In genomic region chr4:155176210-155176609, GRCm38 (mm10) we compare ENCODE assay signal across 10 mouse cellular contexts. TPM values are rescaled to one million over a fixed set of nuclear protein-coding genes. Genes with fewer than 3 reads are reported as not detected.
DNase-seq lines count a peak whose midpoint lies in the region; ATAC-seq and TF ChIP-seq lines count a peak whose summit lies in the region.
"Had no signal": no experiment of that assay in that cellular context is flagged by ENCODE, and none has a peak within 500 bp of the region (broad histone marks: within the 10 kb centered on the region; RNA-seq: fewer than 3 reads in every experiment).

No protein-coding gene starts in this region.

- H3K4me3 ChIP-seq in forebrain, embryonic 12.5 days (replicated peaks): no peak overlapping the region
- H3K4me3 ChIP-seq in forebrain, embryonic 15.5 days: no peak overlapping the region
- H3K4me3 ChIP-seq in lung, postnatal 0 days (ENCODE audit: low read depth, low read length): no peak overlapping the region
- no peak overlapping the region for H3K4me3 ChIP-seq in neural tube, embryonic 13.5 days

- no peak for ATAC-seq in forebrain, embryonic 12.5 days (ENCODE audit: low FRiP score)
- ATAC-seq in forebrain, embryonic 15.5 days (replicated peaks): no peak
- ATAC-seq in lung, postnatal 0 days: no peak
- ATAC-seq in neural tube, embryonic 13.5 days (ENCODE audit: low read depth): no peak
- ATAC-seq in megakaryocyte-erythroid progenitor cell, adult 5-6 weeks (replicated peaks; ENCODE audit: low FRiP score, low TSS enrichment, poor library complexity, severe bottlenecking): no peak

- 78% methylated on average over 3 of the region's 3 CpGs for WGBS in forebrain, embryonic 12.5 days
- 72% methylated on average over 3 of the region's 3 CpGs for WGBS in forebrain, embryonic 15.5 days
- 36% methylated on average over 3 of the region's 3 CpGs for WGBS in lung, postnatal 0 days
- WGBS in neural tube, embryonic 13.5 days: 35% methylated on average over 3 of the region's 3 CpGs

- H3K27ac ChIP-seq in forebrain, embryonic 12.5 days: 0 out of 2 replicates have a peak overlapping the region, but pooled peaks have one; percentile 42
- H3K27ac ChIP-seq in forebrain, embryonic 15.5 days (replicated peaks): no peak overlapping the region
- H3K27ac ChIP-seq in lung, postnatal 0 days (ENCODE audit: low read length): 0 out of 2 replicates have a peak overlapping the region, but pooled peaks have one; percentile 40
- H3K27ac ChIP-seq in neural tube, embryonic 13.5 days (replicated peaks): peak overlapping the region; percentile 72

- H3K4me1 ChIP-seq in forebrain, embryonic 12.5 days: peaks cover 82% of the 10 kb centered on the region
- peaks cover 78% of the 10 kb centered on the region for H3K4me1 ChIP-seq in forebrain, embryonic 15.5 days
- H3K4me1 ChIP-seq in lung, postnatal 0 days (ENCODE audit: insufficient read depth, low read depth, low read length): peaks cover 78% of the 10 kb centered on the region
- peaks cover 91% of the 10 kb centered on the region for H3K4me1 ChIP-seq in neural tube, embryonic 13.5 days (replicated peaks)

- no peak for DNase-seq in lung, postnatal 0 days (ENCODE audit: low spot score)
- DNase-seq in lung, postnatal 4 days: no peak
- peak; percentile 63 for DNase-seq in forelimb bud, embryonic 11.5 days (ENCODE audit: low read depth, low spot score)
- DNase-seq in ovary, postnatal 10 days (ENCODE audit: low spot score): no peak
- DNase-seq: cerebellum, adult 8-10 months; kidney, adult 11 months had no signal

- no peak for TF ChIP-seq CTCF in lung, postnatal 0 days (IDR thresholded peaks at IDR 0.05)

- no peak for TF ChIP-seq EP300 in lung, postnatal 0 days (IDR thresholded peaks at IDR 0.05)

- no peak overlapping the region for H3K4me2 ChIP-seq in forebrain, embryonic 12.5 days
- no peak overlapping the region for H3K4me2 ChIP-seq in forebrain, embryonic 15.5 days (replicated peaks)
- no peak overlapping the region for H3K4me2 ChIP-seq in lung, postnatal 0 days (replicated peaks; ENCODE audit: low read depth, low read length)
- H3K4me2 ChIP-seq in neural tube, embryonic 13.5 days: no peak overlapping the region

- H3K27me3 ChIP-seq in forebrain, embryonic 12.5 days: no peaks in the 10 kb centered on the region
- no peaks in the 10 kb centered on the region for H3K27me3 ChIP-seq in forebrain, embryonic 15.5 days
- H3K27me3 ChIP-seq in lung, postnatal 0 days (replicated peaks; ENCODE audit: insufficient read depth, low read length): no peaks in the 10 kb centered on the region
- no peaks in the 10 kb centered on the region for H3K27me3 ChIP-seq in neural tube, embryonic 13.5 days

- H3K9me3 ChIP-seq in forebrain, embryonic 12.5 days: no peaks in the 10 kb centered on the region
- H3K9me3 ChIP-seq in forebrain, embryonic 15.5 days: no peaks in the 10 kb centered on the region
- no peaks in the 10 kb centered on the region for H3K9me3 ChIP-seq in lung, postnatal 0 days (ENCODE audit: low read length)
- no peaks in the 10 kb centered on the region for H3K9me3 ChIP-seq in neural tube, embryonic 13.5 days

- H3K9ac ChIP-seq in forebrain, embryonic 12.5 days: no peak overlapping the region
- no peak overlapping the region for H3K9ac ChIP-seq in forebrain, embryonic 15.5 days (replicated peaks)
- no peak overlapping the region for H3K9ac ChIP-seq in lung, postnatal 0 days (replicated peaks; ENCODE audit: low read depth)
- no peak overlapping the region for H3K9ac ChIP-seq in neural tube, embryonic 13.5 days

- H3K36me3 ChIP-seq in forebrain, embryonic 12.5 days (replicated peaks): no peaks in the 10 kb centered on the region
- no peaks in the 10 kb centered on the region for H3K36me3 ChIP-seq in forebrain, embryonic 15.5 days
- H3K36me3 ChIP-seq in lung, postnatal 0 days (ENCODE audit: insufficient read depth, low read length): no peaks in the 10 kb centered on the region
- no peaks in the 10 kb centered on the region for H3K36me3 ChIP-seq in neural tube, embryonic 13.5 days

RNA-seq across cellular contexts. Expression of gene Ski, which starts 46.2 kb away (rescaled TPM):
- 12.3 and 14.2 TPM in 2 replicates for polyA plus RNA-seq in forebrain, embryonic 12.5 days (2016; fragmentation: Nextera tagmentation; extraction: Ambion mirVana)
- polyA plus RNA-seq in forebrain, embryonic 15.5 days (2015; fragmentation: Nextera tagmentation; extraction: Ambion mirVana): 14.3 TPM in 2 replicates
- 22.6 and 23.2 TPM in 2 replicates for polyA plus RNA-seq in lung, postnatal 0 days (2015; fragmentation: Nextera tagmentation; extraction: Ambion mirVana)
- 11.3 and 12.2 TPM in 2 replicates for polyA plus RNA-seq in neural tube, embryonic 13.5 days (2015; fragmentation: Nextera tagmentation; extraction: Ambion mirVana)
- 16.3 and 16.4 TPM in 2 replicates for total RNA-seq in megakaryocyte-erythroid progenitor cell, adult 5-6 weeks (2014; fragmentation: Nextera tagmentation)
- 6.7 and 7.7 TPM in 2 replicates for total RNA-seq in megakaryocyte-erythroid progenitor cell, adult 5-6 weeks (2017)
